Mouse (Mus musculus) liver, embryonic 13.5 days (tissue): Measurements from ENCODE around the gene Slc10a7. TPM values are rescaled to one million over a fixed set of nuclear protein-coding genes. Genes with fewer than 3 reads are reported as not detected.
"Not testable (repeated sequence)": the region's sequence is repeated elsewhere in the genome, so short reads cannot be mapped to it uniquely, and the experiment has no call there.

Source experiments
- ATAC-seq: fragments of 200-750 bp; cut with Nextera tagmentation; 2 replicates; pipeline ENCODE4 v1.8.0; 2017; ENCODE audit warnings: low read depth, mild to moderate bottlenecking, moderate number of reproducible peaks, moderate library complexity
- DNase-seq: peaks from one replicate; pipeline ENCODE4 v3.0.0; 2022
- H3K27ac ChIP-seq: fragments of 300-500 bp; sonication (generic); 2 replicates; pipeline ENCODE4 v1.5.1; 2015; ENCODE audit warnings: moderate library complexity, mild to moderate bottlenecking, inconsistent platforms
- H3K27me3 ChIP-seq: fragments of 300-500 bp; sonication (generic); 2 replicates; pipeline ENCODE4 v1.6.1; 2015; ENCODE audit warnings: mild to moderate bottlenecking, inconsistent platforms
- H3K36me3 ChIP-seq: fragments of 300-500 bp; sonication (generic); 2 replicates; pipeline ENCODE4 v1.6.1; 2015; ENCODE audit warnings: mild to moderate bottlenecking, inconsistent platforms
- H3K4me1 ChIP-seq: fragments of 300-500 bp; sonication (generic); replicated peaks from 2 replicates; pipeline ENCODE4 v1.6.1; 2015; ENCODE audit warnings: inconsistent platforms
- H3K4me2 ChIP-seq: fragments of 300-500 bp; sonication (generic); 2 replicates; pipeline ENCODE4 v1.6.1; 2015; ENCODE audit warnings: inconsistent platforms, mild to moderate bottlenecking, moderate library complexity
- H3K4me3 ChIP-seq: fragments of 300-500 bp; sonication (generic); replicated peaks from 2 replicates; pipeline ENCODE4 v1.5.1; 2015; ENCODE audit warnings: mild to moderate bottlenecking, inconsistent platforms
- H3K9ac ChIP-seq: fragments of 300-500 bp; sonication (generic); 2 replicates; pipeline ENCODE4 v1.6.1; 2015; ENCODE audit warnings: mild to moderate bottlenecking, inconsistent platforms
- H3K9me3 ChIP-seq: fragments of 300-500 bp; sonication (generic); replicated peaks from 2 replicates; pipeline ENCODE4 v1.6.1; 2016; ENCODE audit warnings: inconsistent platforms
- WGBS: fragments of 180-500 bp; shearing (Covaris S2); methylation state at CpG from one replicate; pipeline ENCODE4 v1.1.7; 2015; ENCODE audit not compliant: insufficient replicate concordance; 5-methylcytosine and 5-hydroxymethylcytosine counted together
- polyA plus RNA-seq: library from polyadenylated mRNA; unstranded; fragments of >200 nt; fragmentation: Nextera tagmentation; extraction: Ambion mirVana; gene quantifications from 2 replicates; pipeline ENCODE4 v1.2.1, GENCODE M21; 2015

Slc10a7 gene
- polyA plus RNA-seq, 1 experiment from 2014 or later: 6.7 TPM

DNA sequence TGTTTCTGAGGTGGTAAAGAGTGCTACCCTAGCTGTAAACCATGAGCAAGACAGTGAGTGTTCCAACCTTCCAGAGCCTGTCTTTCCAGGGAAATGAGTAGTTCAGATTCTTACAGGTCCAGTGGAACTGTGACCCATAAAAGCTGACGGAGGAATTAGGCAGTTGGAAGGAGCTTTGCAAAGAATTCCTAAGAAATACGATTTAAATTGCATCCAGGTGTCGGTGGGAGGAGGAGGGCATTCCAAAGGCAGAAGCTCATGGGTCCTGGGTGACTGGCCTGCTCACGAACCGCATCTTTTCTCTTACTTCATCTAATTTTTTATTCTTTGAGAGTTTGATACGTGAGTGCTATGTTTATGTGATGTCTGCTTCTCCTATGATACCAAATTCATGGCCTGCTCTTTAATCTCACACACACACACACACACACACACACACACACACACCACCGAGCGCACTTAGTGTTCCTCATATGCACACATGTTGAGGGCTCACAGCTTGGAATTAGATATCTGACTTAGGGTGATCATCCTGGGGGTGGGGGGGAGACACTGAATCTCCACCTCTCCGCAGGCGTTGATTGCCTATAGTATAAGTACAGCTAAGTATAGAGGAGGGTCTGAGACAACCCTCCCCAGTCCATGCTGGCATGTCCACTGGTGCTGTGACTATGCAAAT, 169.5 kb downstream of the Slc10a7 start:
- Histone ChIP-seq H3K36me3 (peaks cover 7% of the 10 kb centered on the region), H3K9ac (no peak overlapping the region), H3K4me3 (no peak overlapping the region), H3K27me3 (no peaks in the 10 kb centered on the region), H3K9me3 (no peaks in the 10 kb centered on the region), H3K27ac (no peak overlapping the region), H3K4me1 (no peaks in the 10 kb centered on the region), H3K4me2 (no peak overlapping the region)
- WGBS: 78% methylated on average over 10 of the region's 10 CpGs
- DNase-seq (no peak), ATAC-seq (no peak)

DNA sequence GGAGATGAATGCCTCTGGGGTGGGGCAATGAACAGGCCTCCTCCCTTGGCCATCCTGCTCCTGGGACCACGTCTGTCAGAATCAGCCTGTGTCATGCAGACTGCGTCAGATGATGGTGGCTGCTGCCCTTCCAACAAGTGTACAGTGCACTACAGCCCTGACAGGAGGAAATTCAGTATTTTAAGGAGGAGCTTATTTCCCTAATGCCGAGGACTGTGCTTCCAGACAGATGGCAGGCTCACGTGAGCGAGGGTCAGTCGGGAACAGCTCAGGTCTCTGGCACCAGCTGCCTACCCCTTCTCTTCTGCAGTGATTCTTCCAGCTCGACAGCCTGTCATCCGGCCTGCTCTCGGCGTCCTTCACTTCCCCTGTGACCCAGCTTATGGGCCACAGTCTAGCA, 181.6 kb downstream of the Slc10a7 start:
- H3K9ac ChIP-seq: no peak overlapping the region
- 81% methylated on average over 10 of the region's 10 CpGs for WGBS

DNA sequence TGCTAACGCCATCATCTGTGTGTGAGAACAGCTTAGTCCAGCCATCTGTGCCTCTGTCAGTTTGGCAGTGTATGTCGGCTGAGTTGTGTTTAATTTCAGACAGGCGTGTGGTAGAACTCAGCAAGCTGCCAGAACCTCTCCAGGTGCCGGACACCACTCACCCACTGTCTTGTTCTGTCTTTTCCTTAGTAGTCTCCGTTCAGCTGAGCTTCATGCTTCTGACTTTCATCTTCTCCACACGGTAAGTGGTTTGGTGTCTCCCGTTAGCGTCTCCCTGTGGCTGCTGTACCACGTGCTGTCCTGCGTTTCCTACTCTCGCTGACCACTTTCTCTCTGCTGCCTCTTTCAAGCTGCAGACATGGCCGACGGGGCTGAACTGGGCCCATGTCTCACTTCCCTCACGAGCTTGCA, 189.2 kb downstream of the Slc10a7 start:
- Histone ChIP-seq H3K9me3 (no peaks in the 10 kb centered on the region), H3K9ac (no peak overlapping the region), H3K4me2 (no peak overlapping the region), H3K4me1 (no peaks in the 10 kb centered on the region), H3K36me3 (peaks cover 30% of the 10 kb centered on the region), H3K27ac (no peak overlapping the region), H3K4me3 (no peak overlapping the region), H3K27me3 (no peaks in the 10 kb centered on the region)
- DNase-seq: no peak
- ATAC-seq: no peak
- 88% methylated on average over 14 of the region's 14 CpGs for WGBS

More for the DNA sequence above, 181.6 kb downstream of the Slc10a7 start:
- Histone ChIP-seq H3K9me3 (no peaks in the 10 kb centered on the region), H3K27me3 (no peaks in the 10 kb centered on the region), H3K4me2 (no peak overlapping the region), H3K36me3 (no peaks in the 10 kb centered on the region), H3K27ac (no peak overlapping the region), H3K4me1 (no peaks in the 10 kb centered on the region), H3K4me3 (no peak overlapping the region)
- DNase-seq (no peak), ATAC-seq (no peak)

DNA sequence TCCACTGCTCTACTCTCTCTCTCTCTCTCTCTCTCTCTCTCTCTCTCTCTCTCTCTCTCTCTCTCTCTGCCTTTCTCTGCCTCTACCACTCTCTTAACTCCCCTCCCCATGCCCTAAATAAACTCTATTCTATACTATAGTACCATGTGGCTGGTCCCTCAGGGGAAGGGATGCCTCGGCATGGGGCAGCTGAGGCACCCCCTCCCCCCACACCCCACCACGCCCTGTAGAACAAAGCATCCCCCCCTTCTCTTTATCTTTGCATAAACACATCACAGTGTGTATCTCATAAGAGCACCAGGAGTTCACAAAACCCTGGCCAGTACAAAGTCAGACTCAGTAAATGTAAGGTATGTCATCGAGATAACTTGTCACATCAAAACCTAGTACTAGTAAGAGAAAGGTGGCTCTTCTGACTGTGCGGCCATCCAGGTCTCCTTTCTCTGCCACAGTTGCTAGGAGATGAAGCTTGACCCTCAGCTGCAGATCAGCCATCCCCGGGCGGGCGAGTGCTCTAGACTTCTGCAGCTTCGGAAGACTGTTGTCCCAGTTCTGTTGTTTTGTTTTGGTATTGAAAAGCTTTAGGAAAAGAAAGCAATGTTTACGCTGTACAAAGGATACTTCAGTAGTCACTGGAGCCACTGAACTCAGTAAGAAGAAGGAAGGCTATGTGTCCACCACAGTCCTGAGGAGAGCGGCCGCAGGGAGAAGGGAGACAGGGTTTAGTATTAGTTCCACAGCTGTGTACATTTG, 194.1 kb downstream of the Slc10a7 start:
- no peak overlapping the region for H3K9ac ChIP-seq
- H3K9me3 ChIP-seq: no peaks in the 10 kb centered on the region
- H3K27ac ChIP-seq: no peak overlapping the region
- peaks cover 24% of the 10 kb centered on the region for H3K36me3 ChIP-seq
- H3K4me3 ChIP-seq: no peak overlapping the region
- ATAC-seq: no peak
- DNase-seq: no peak
- H3K4me2 ChIP-seq: no peak overlapping the region
- no peaks in the 10 kb centered on the region for H3K4me1 ChIP-seq
- H3K27me3 ChIP-seq: no peaks in the 10 kb centered on the region
- 77% methylated on average over 11 of the region's 11 CpGs for WGBS

DNA sequence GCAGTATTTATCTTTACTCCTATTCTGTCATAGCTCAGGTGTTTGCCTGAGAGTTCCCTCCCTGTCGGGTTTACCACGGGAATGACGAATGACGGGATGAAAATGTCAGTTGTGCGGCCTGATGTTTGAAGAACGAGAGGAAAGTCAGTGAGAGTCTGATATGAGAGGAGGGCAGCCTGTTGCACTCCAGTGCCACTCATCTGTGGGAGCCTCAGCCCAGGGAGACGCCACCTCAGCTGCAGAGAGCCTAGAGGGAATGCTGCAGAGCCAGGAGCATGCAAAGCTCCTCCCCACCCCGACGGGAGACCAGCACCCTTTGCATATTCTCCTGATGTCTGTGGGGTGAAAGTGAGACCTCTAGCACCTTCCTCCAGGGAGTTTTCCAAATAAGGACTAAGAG, 196.8 kb downstream of the Slc10a7 start:
- ATAC-seq: no peak
- Histone ChIP-seq H3K4me3 (no peak overlapping the region), H3K27me3 (no peaks in the 10 kb centered on the region), H3K4me1 (no peaks in the 10 kb centered on the region), H3K4me2 (no peak overlapping the region), H3K9ac (no peak overlapping the region), H3K9me3 (no peaks in the 10 kb centered on the region), H3K27ac (no peak overlapping the region), H3K36me3 (peaks cover 12% of the 10 kb centered on the region; the same call in 1 of the 2 replicates)
- WGBS: 58% methylated on average over 9 of the region's 9 CpGs
- DNase-seq: no peak

DNA sequence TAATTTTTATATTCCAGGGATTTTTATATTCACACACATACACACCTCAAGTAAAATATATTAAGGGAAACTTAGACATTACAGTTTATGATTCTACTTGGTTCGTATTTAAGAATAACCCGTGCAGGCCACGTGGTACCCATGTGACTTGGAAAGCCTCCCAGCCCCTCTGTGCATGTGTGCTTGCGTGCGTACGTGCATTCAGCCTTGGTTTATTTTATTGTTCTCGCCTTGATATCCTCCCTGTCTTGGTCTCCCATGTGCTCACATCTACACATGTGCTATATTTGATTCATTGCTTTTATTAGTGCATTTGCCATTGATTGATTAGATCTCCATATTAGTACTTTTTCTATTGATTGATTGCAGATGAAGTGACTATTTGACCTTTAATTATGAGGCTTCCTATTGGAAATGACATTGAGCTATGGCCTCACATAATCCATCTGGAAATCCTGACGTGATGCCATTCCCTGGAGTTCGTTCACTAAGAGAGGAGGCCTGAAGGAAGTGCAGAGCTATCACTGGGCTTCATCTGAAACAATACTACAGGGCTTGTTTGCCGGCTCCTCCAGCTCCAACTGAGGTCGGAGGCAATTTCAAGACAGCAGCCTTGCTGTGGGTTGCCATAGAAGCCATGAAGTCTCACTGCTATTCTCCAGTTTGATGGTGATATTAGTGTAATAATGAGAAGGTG, 200.9 kb downstream of the Slc10a7 start:
- ATAC-seq (no peak), DNase-seq (no peak)
- Histone ChIP-seq H3K4me3 (no peak overlapping the region), H3K4me1 (no peaks in the 10 kb centered on the region), H3K27me3 (no peaks in the 10 kb centered on the region), H3K36me3 (no peaks in the 10 kb centered on the region), H3K4me2 (no peak overlapping the region), H3K9ac (no peak overlapping the region), H3K9me3 (no peaks in the 10 kb centered on the region), H3K27ac (no peak overlapping the region)
- WGBS: 77% methylated on average over 11 of the region's 11 CpGs

DNA sequence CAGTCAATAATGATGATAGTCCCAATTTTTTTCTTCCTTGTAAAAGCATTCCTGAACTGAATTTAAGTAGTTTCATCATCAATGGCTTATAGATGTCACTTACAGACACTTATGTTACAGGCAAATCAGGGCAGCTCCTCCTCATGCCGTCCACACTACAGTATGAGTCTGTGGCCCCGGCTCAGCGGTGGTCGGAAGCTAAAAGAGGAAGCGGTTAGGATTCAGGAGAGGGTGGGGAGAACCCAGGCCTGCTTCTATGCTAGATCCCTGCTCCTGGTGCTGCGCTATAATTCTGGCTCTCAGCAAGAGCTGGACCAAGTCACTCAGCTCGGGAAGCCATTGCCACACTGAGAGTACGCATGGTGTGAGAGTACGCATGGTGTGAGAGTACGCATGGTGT, 201.8 kb downstream of the Slc10a7 start:
- Histone ChIP-seq H3K9ac (no peak overlapping the region), H3K4me2 (no peak overlapping the region), H3K4me1 (no peaks in the 10 kb centered on the region), H3K36me3 (no peaks in the 10 kb centered on the region), H3K27ac (no peak overlapping the region), H3K9me3 (no peaks in the 10 kb centered on the region), H3K27me3 (no peaks in the 10 kb centered on the region), H3K4me3 (no peak overlapping the region)
- no peak for DNase-seq
- no peak for ATAC-seq
- WGBS: 47% methylated on average over 10 of the region's 10 CpGs

DNA sequence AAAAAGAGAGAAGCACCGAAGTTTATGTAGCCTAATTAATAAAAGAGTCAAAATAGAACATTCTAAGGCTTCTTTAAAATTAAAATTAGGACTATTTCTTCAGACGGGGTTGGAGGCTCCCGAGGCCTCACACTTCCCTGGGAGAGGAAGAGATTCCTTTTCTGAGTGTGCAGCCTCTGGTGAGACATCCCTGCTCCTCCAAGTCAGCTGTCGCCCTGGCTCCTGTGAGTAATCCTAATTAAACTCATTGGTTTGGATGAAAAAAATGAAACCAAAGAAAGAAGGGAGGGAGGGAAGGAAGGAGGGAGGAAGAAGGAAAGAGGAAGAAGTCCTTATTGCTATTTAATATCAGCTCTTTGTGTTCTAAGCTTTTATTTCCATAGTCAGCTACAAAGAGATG, 205.7 kb downstream of the Slc10a7 start:
- H3K4me3 ChIP-seq: no peak overlapping the region
- 67% methylated on average over 4 of the region's 4 CpGs for WGBS
- ATAC-seq: no peak

DNA sequence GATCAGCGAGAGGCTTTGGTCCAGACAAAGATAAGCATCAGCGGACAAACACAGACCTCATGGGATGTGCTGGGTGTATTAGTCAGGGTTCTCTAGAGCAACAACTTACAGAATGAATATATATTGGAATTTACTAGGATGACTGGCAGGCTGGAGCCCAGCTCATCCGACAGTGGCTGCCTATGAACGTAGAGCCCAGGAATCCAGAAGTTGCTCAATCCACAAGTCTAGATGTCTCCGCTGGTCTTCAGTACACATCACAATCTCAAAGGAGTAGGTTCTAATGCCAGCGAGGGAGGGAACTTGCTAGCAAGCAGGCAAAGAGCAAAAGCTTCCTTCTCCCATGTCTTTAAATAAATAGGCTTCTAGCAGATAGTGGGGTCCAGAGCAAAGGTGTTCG, 207.4 kb downstream of the Slc10a7 start:
- Histone ChIP-seq H3K4me2 (no peak overlapping the region), H3K9me3 (no peaks in the 10 kb centered on the region), H3K4me1 (0 out of 2 replicates have a peak, but pooled peaks cover 2% of the 10 kb centered on the region), H3K4me3 (no peak overlapping the region), H3K27ac (no peak overlapping the region), H3K36me3 (0 out of 2 replicates have a peak, but pooled peaks cover 5% of the 10 kb centered on the region), H3K9ac (no peak overlapping the region), H3K27me3 (no peaks in the 10 kb centered on the region)
- ATAC-seq (no peak), DNase-seq (no peak)
- 74% methylated on average over 7 of the region's 7 CpGs for WGBS

More for the DNA sequence above, 205.7 kb downstream of the Slc10a7 start:
- no peaks in the 10 kb centered on the region for H3K27me3 ChIP-seq
- H3K36me3 ChIP-seq: 0 out of 2 replicates have a peak, but pooled peaks cover 5% of the 10 kb centered on the region
- no peak overlapping the region for H3K27ac ChIP-seq
- no peak overlapping the region for H3K4me2 ChIP-seq
- H3K4me1 ChIP-seq: 0 out of 2 replicates have a peak, but pooled peaks cover 2% of the 10 kb centered on the region
- H3K9me3 ChIP-seq: no peaks in the 10 kb centered on the region
- H3K9ac ChIP-seq: no peak overlapping the region
- no peak for DNase-seq

DNA sequence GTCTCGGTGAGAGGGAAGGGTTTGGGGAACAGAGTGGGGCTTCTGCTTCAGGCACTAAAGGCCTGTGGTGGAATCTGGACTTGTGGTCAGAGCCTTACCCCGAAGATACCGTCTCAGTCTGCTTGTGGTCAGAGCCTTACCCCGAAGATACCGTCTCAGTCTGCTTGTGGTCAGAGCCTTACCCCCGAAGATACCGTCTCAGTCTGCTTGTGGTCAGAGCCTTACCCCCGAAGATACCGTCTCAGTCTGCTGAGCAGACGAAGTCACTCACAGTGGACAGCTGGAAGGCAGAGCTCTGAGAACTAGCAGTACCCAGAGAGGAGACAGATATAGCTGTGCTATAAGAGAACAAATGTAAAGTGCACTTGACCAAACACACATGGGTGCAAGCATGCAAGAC, 208.0 kb downstream of the Slc10a7 start:
- ATAC-seq, H3K36me3 ChIP-seq, H3K4me2 ChIP-seq, DNase-seq, H3K9me3 ChIP-seq, H3K4me1 ChIP-seq, H3K27ac ChIP-seq, H3K4me3 ChIP-seq, H3K27me3 ChIP-seq, H3K9ac ChIP-seq: not testable (repeated sequence)
- WGBS: 13% methylated on average over 10 of the region's 10 CpGs

DNA sequence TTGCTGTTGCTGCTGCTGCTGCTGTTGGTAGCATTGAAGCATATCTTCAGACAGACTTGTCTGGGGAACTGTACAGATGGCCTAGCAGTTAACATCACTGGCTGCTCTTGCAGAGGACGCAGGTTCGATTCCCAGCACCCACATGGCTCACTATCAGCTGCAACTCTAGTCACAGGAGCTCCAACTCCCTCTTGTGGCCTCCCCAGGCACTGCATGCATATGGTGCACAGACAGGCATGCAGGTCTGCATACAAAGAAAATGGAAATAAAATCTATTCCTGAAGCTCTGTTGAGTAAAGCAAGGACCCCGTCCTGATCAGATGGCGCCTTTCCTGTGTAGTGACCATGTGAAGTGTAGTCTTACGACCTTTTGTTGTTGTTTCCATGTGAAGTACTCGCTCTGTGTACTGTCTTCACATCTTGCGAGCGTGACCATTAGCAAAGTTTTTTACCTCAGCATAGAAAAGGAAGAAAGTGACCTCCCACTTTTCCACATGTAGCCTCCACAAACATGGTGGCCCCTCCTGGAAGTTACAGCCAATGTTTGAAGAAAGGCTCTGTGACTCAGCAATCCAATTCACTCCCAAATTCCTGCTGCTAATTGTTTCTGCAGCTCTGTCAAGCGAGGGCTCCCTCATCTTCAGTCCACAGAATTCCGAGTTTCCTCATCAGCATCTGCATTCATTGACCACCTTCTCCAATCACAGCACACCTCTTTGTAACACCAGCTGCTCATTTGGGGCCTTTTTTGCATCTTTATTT, 210.3 kb downstream of the Slc10a7 start:
- WGBS: 75% methylated on average over 10 of the region's 10 CpGs
- Histone ChIP-seq H3K36me3 (0 out of 2 replicates have a peak, but pooled peaks cover 5% of the 10 kb centered on the region), H3K4me2 (no peak overlapping the region), H3K27ac (no peak overlapping the region), H3K9ac (no peak overlapping the region), H3K4me1 (0 out of 2 replicates have a peak, but pooled peaks cover 2% of the 10 kb centered on the region), H3K27me3 (no peaks in the 10 kb centered on the region), H3K9me3 (no peaks in the 10 kb centered on the region), H3K4me3 (no peak overlapping the region)
- no peak for ATAC-seq
- DNase-seq: no peak
